Mouse (Mus musculus): ENCODE results near the gene Grrp1.

The Grrp1 gene

GRCm38 (mm10) chr4:134243516-134244250, 10.2 kb downstream of the Grrp1 start, which contains the start of gene E130218I03Rik:
E130218I03Rik (plus strand) TSS chr4:134243662.
- no peak for DNase-seq (ENCODE audit: low read depth)

- DNase-seq (ENCODE audit: low read depth): no peak
Measured at GRCm38 (mm10) chr4:134238686-134239085, 15.2 kb downstream of the Grrp1 start.

- DNase-seq (ENCODE audit: low read depth): no peak
Measured at GRCm38 (mm10) chr4:134238279-134238651, 15.6 kb downstream of the Grrp1 start, which contains the start of gene Cnksr1. Cnksr1 (minus strand) TSS chr4:134238399.

GRCm38 (mm10) chr4:134237582-134238278, 16.2 kb downstream of the Grrp1 start:
- DNase-seq (ENCODE audit: low read depth): no peak

GRCm38 (mm10) chr4:134234876-134235275, 19.0 kb downstream of the Grrp1 start:
- no peak for DNase-seq (ENCODE audit: low read depth)

GRCm38 (mm10) chr4:134230431-134230830, 23.5 kb downstream of the Grrp1 start:
- DNase-seq (ENCODE audit: low read depth): no peak

GRCm38 (mm10) chr4:134227194-134227593, 26.7 kb downstream of the Grrp1 start, which contains the start of gene Catsper4:
Catsper4 (minus strand) TSS chr4:134227383.
- DNase-seq (ENCODE audit: low read depth): no peak

GRCm38 (mm10) chr4:134222793-134223600, 30.9 kb downstream of the Grrp1 start:
- DNase-seq (ENCODE audit: low read depth): no peak

- no peak for DNase-seq (ENCODE audit: low read depth)
Measured at GRCm38 (mm10) chr4:134206488-134207053, 47.3 kb downstream of the Grrp1 start.

GRCm38 (mm10) chr4:134203340-134203896, 50.5 kb downstream of the Grrp1 start:
- no peak for DNase-seq (ENCODE audit: low read depth)

- no peak for DNase-seq (ENCODE audit: low read depth)
Measured at GRCm38 (mm10) chr4:134202904-134203303, 51.0 kb downstream of the Grrp1 start, which contains the start of gene Gm7534. Gm7534 (minus strand) TSS chr4:134203004.
